Mouse (Mus musculus) gastrocnemius, adult 8-10 months (tissue): ENCODE measurements at regions not wholly inside any gene's neighbourhood (a gene's known extent, or its start where the extent isn't known, plus 50 kb on each side); places are given as distances from the start of the nearest gene placed in this dataset.

Experiments
- DNase-seq, 2 experiments: peaks; one replicate each; pipeline ENCODE4 v3.0.0; 2022; ENCODE audit warnings: low spot score in 2 of 2

DNA sequence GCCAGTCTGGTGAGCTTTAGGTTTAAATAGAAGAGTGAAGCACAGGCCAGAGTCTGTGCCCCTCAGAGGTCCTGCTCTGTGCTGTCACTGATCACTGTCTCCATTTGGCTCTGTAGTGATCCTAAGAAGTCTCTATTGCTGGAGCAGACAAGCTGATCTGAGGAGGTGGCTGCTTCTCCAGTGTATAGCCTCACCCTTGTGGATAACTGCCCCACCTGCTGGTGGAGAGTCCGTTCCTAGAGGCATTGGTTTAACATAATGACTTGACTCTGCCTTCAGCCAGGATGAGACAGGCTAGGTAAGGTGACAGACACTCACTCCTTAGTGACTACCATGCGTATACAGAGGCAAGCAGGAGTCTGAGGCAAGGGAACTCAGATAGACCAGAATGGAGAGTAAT lies 136.5 kb upstream of the Foxn2 start:
- DNase-seq: peak; percentile 14 to 25

GRCm38 (mm10) chr17:88305165-88305564 lies 135.3 kb upstream of the Foxn2 start:
- no peak for DNase-seq

- DNase-seq: no peak
Measured at GRCm38 (mm10) chr17:88306325-88306724, 134.2 kb upstream of the Foxn2 start.

- DNase-seq: no peak
Measured at GRCm38 (mm10) chr17:88307082-88307481, 133.4 kb upstream of the Foxn2 start.

DNA sequence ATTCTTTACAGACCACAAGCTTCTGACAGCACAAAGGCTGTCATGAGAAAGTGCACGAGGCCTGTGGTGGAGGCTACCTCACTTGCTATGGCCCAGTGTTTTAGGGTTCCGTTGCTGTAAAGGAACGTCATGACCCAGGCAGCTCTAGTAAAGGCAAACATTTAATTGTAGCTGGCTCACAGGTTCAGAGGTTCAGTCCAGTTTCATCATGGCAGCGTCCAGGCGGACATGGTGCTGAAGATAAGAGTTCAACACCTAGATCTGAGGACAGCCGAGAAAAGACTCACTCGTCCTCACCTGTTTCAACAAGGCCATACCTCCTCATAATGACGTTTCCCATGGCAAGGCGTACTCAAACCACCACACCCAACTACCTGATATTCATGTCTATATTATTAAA lies 132.7 kb upstream of the Foxn2 start:
- DNase-seq: no peak

DNA sequence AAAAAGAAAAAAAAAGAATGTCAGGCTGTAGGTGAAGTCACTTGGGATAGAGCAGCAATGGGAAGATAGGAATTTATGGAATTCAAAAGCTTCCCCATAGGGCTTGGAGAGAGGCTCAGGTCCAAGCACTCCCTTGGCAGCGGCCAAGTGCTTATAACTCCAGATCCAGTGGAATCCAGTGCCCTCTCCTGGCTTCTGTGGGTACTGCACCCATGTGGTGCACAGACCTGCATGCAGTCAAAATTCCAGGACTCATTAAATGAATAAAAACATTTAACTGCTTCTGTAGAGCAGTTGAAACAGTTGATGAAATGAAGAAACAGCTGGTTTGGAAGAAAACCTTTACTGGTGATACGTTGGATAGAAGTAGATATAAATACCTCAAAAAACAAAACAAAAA lies 127.6 kb upstream of the Foxn2 start:
- no peak for DNase-seq

- no peak for DNase-seq
Measured at GRCm38 (mm10) chr17:88316213-88316967, 124.1 kb upstream of the Foxn2 start.

GRCm38 (mm10) chr17:88317311-88317710 lies 123.2 kb upstream of the Foxn2 start:
- no peak for DNase-seq

- DNase-seq: no peak
Measured at GRCm38 (mm10) chr17:88317806-88318205, 122.7 kb upstream of the Foxn2 start.

- no peak for DNase-seq
Measured at GRCm38 (mm10) chr17:88318207-88318791, 122.2 kb upstream of the Foxn2 start.

DNA sequence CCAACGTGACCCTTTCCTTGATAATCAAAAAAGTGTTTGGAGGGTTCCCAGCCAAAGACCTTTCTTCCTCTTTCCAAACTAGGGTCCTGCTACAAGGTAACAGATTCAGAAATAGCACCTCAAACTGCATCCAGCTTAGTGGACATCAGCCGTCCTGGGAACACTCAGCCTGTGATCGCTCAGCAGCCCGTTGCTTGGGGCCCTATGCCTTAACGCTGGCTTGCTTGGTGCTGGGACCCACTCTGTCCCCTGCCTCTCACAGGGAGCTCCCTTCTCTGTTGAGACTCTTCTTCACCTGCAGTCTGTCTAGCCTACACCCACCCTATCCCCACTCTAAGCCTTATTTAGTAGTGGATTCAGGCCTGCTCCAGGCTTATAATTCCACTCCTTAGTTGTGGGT lies 121.6 kb upstream of the Foxn2 start:
- DNase-seq: no peak

DNA sequence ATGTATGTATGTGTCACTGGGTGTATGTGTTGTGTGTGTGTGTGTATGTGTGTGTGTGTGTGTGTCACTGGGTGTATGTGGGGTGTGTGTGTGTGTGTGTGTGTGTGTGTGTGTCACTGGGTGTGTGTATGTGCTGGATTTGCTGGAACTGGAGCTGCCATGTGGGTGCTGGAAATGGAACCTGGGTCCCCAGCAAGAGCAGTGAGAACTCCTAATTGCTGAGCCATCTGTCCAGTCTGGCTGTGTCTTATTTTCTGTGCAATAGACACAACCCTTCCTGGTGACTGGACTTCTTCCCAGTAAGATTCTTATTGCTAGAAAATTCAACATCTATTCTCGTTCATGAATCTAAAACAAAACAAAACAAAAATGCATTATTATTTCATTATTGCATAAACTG lies 119.8 kb upstream of the Foxn2 start:
- no peak for DNase-seq

GRCm38 (mm10) chr17:88325326-88325909 lies 115.1 kb upstream of the Foxn2 start:
- no peak for DNase-seq

DNA sequence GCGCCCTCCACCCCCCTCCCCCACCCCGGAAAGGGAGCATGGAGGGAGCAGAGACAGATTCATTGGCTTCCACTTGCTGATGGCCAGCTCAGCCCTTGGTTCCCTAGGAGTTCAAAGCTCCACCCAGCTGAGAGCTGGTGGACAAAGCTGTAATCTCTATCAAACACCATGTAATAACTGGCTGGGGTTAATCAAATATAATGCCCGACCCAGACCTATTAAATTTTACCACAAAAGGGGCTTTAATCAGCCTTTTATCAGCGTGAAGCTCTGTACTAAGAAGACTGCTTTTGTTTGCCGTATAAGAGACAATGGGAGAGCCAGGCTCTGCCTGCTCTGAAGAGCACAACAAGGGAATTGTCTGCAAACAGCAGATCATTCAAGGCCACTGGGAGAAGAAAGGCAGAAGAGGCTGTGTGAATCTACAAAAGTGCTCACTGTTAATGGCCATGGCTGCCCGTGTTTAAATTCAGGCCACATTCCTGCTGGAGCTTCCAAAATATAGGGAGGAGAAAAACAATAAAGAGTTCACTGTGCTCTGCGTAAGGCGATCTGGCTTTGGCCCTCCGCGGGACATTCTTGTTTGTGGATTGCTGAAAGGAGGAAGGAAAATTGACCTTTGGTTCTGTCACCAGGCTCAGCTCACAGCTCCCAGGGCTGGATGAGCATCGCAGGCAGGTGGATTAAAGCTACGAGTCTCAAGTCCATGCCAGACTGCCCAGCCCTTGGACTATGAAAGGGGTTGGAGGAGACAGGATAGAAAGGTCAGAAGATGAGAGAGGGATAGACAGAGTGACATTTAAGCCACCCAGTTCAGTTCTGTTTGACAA lies 114.4 kb upstream of the Foxn2 start:
- DNase-seq: no peak

GRCm38 (mm10) chr17:88326740-88327123 lies 113.8 kb upstream of the Foxn2 start:
- DNase-seq: no peak

DNA sequence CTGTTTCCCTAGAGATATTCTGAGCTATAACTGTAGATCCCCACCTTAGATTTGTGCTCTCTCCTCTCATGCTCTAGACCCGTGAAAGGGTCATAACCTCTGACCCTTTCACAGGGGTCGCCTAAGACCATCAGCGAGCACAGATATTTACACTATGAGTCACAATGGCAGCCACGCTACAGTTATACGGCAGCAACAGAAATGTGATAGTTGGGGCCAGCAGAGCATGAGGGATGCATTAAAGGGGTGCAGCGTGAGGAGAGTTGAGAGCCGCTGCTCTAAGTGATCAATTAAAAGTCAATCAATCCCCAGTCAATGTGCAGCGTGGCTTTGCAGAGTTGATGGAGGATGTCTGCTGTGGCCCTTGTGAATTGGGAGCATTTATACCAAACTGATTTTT lies 112.7 kb upstream of the Foxn2 start:
- DNase-seq: no peak

DNA sequence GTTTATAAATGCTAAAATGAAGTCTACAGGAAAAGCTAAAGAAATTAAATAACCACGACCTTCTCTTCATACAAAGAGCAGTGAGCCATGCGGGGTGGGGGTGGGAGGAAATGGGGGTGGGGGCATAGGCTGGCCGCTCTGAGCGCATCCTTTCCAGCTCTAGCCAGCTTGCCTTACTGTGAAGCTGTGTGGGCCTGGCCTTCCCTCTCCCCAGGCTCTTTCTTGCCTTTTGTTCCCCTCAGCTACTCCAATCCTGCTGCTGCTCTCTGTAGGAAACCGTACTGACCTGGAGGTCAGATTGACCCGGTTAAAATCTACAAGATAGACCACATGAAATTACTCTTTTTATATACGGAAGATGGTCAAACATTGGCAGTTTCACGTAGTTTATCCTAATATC lies 111.7 kb upstream of the Foxn2 start:
- no peak for DNase-seq

- DNase-seq: peak; percentile 83 to 89
Measured at GRCm38 (mm10) chr17:88329715-88330114, 110.8 kb upstream of the Foxn2 start.

- DNase-seq: peak in 1 of 2 experiments; percentile 21
Measured at GRCm38 (mm10) chr17:88330129-88330528, 110.4 kb upstream of the Foxn2 start.

- DNase-seq: no peak
Measured at GRCm38 (mm10) chr17:88333816-88334215, 106.7 kb upstream of the Foxn2 start.

GRCm38 (mm10) chr17:88335271-88335670 lies 105.2 kb upstream of the Foxn2 start:
- DNase-seq: no peak

DNA sequence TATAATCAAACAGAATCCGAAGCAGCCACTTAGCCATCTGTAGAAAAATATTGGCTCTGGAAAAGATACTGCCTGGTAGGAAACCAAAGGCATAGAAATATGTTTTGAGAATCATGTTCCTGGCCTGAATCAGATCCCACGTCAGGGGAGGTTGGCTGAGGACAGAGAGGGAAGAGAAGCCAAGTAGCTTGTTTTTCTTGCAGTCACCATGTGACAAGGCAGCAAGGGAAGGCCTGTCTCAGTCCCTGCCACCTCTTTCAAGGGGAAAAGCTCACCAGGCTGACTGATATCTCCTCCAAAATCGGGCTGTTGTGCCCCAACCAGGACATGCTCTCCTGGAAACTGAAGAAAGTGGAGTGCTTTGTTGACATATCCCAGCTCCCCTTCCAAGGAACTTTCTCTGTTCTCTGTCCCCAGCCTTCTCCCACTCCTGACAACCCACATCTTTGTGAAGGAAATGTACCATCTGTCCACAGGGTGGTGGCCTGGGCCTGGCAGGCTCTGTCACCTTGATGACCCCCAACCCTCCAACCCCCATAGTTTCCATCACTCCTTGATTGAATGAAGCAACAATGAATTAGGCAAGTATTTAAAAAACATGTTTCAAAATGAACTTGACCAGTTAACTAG lies 104.3 kb upstream of the Foxn2 start:
- DNase-seq: peak; percentile 70 to 74
